Mouse (Mus musculus): Measurements from ENCODE around the gene Krt83. TPM values are rescaled to one million over a fixed set of nuclear protein-coding genes. Genes with fewer than 3 reads are reported as not detected.

The Krt83 gene
- not detected for polyA plus RNA-seq (2014; fragmentation: Illumina TruSeq; extraction: RNeasy Lipid Tissue Mini Kit (QIAGEN cat#74804); ENCODE audit: low read depth, low replicate concordance)

GRCm38 (mm10) chr15:101491431-101491830 is at the start of gene Krt83:
Gene Krt83 (minus strand): TSS chr15:101491512.

GRCm38 (mm10) chr15:101532720-101533119 is 41.4 kb upstream of the Krt83 start, which contains the start of gene Krt84:
Gene Krt84 (minus strand): TSS chr15:101532820.

GRCm38 (mm10) chr15:101517161-101517560 is 25.8 kb upstream of the Krt83 start, which contains the start of gene Gm49425:
Gene Gm49425 (minus strand): TSS chr15:101517261.

GRCm38 (mm10) chr15:101472952-101473528 is 18.3 kb downstream of the Krt83 start, which contains the start of gene Krt86:
Gene Krt86 (plus strand): TSS chr15:101473478.

GRCm38 (mm10) chr15:101463651-101464050 is 27.7 kb downstream of the Krt83 start, which contains the start of gene Krt81:
Gene Krt81 (minus strand): TSS chr15:101463751.

GRCm38 (mm10) chr15:101447444-101447843 is 43.9 kb downstream of the Krt83 start, which contains the start of gene Krt88:
Gene Krt88 (plus strand): TSS chr15:101447744.

GRCm38 (mm10) chr15:101438555-101438954 is 52.8 kb downstream of the Krt83 start, which contains the start of gene Krt87:
Gene Krt87 (minus strand): TSS chr15:101438804.

Other genes starting within 250 kb of the Krt83 start
- 1.4 TPM for gene Nr4a1, start 237.2 kb downstream of the Krt83 start, polyA plus RNA-seq (2014; fragmentation: Illumina TruSeq; extraction: RNeasy Lipid Tissue Mini Kit (QIAGEN cat#74804); ENCODE audit: low read depth, low replicate concordance)
- not detected for gene Atg101, start 207.2 kb downstream of the Krt83 start, polyA plus RNA-seq (2014; fragmentation: Illumina TruSeq; extraction: RNeasy Lipid Tissue Mini Kit (QIAGEN cat#74804); ENCODE audit: low read depth, low replicate concordance)
- 1.7 TPM for gene 6030408B16Rik, start 198.3 kb downstream of the Krt83 start, polyA plus RNA-seq (2014; fragmentation: Illumina TruSeq; extraction: RNeasy Lipid Tissue Mini Kit (QIAGEN cat#74804); ENCODE audit: low read depth, low replicate concordance)
- gene Krt80, start 121.3 kb downstream of the Krt83 start, polyA plus RNA-seq (2014; fragmentation: Illumina TruSeq; extraction: RNeasy Lipid Tissue Mini Kit (QIAGEN cat#74804); ENCODE audit: low read depth, low replicate concordance) = not detected
- not detected for gene Krt7, start 80.5 kb downstream of the Krt83 start, polyA plus RNA-seq (2014; fragmentation: Illumina TruSeq; extraction: RNeasy Lipid Tissue Mini Kit (QIAGEN cat#74804); ENCODE audit: low read depth, low replicate concordance)
- gene Krt87, start 52.7 kb downstream of the Krt83 start, polyA plus RNA-seq (2014; fragmentation: Illumina TruSeq; extraction: RNeasy Lipid Tissue Mini Kit (QIAGEN cat#74804); ENCODE audit: low read depth, low replicate concordance) = not detected
- gene Krt88, start 43.8 kb downstream of the Krt83 start, polyA plus RNA-seq (2014; fragmentation: Illumina TruSeq; extraction: RNeasy Lipid Tissue Mini Kit (QIAGEN cat#74804); ENCODE audit: low read depth, low replicate concordance) = 8.2 TPM
- not detected for gene Krt81, start 27.8 kb downstream of the Krt83 start, polyA plus RNA-seq (2014; fragmentation: Illumina TruSeq; extraction: RNeasy Lipid Tissue Mini Kit (QIAGEN cat#74804); ENCODE audit: low read depth, low replicate concordance)
- not detected for gene Krt86, start 18.0 kb downstream of the Krt83 start, polyA plus RNA-seq (2014; fragmentation: Illumina TruSeq; extraction: RNeasy Lipid Tissue Mini Kit (QIAGEN cat#74804); ENCODE audit: low read depth, low replicate concordance)
- not detected for gene Gm49425, start 25.7 kb upstream of the Krt83 start, polyA plus RNA-seq (2014; fragmentation: Illumina TruSeq; extraction: RNeasy Lipid Tissue Mini Kit (QIAGEN cat#74804); ENCODE audit: low read depth, low replicate concordance)
- not detected for gene Krt84, start 41.3 kb upstream of the Krt83 start, polyA plus RNA-seq (2014; fragmentation: Illumina TruSeq; extraction: RNeasy Lipid Tissue Mini Kit (QIAGEN cat#74804); ENCODE audit: low read depth, low replicate concordance)
- gene Krt82, start 59.2 kb upstream of the Krt83 start, polyA plus RNA-seq (2014; fragmentation: Illumina TruSeq; extraction: RNeasy Lipid Tissue Mini Kit (QIAGEN cat#74804); ENCODE audit: low read depth, low replicate concordance) = not detected
- not detected for gene Krt90, start 71.4 kb upstream of the Krt83 start, polyA plus RNA-seq (2014; fragmentation: Illumina TruSeq; extraction: RNeasy Lipid Tissue Mini Kit (QIAGEN cat#74804); ENCODE audit: low read depth, low replicate concordance)
- not detected for gene Krt75, start 82.4 kb upstream of the Krt83 start, polyA plus RNA-seq (2014; fragmentation: Illumina TruSeq; extraction: RNeasy Lipid Tissue Mini Kit (QIAGEN cat#74804); ENCODE audit: low read depth, low replicate concordance)
- gene Gm5414, start 136.7 kb upstream of the Krt83 start, polyA plus RNA-seq (2014; fragmentation: Illumina TruSeq; extraction: RNeasy Lipid Tissue Mini Kit (QIAGEN cat#74804); ENCODE audit: low read depth, low replicate concordance) = not detected
- gene Gm5478, start 155.9 kb upstream of the Krt83 start, polyA plus RNA-seq (2014; fragmentation: Illumina TruSeq; extraction: RNeasy Lipid Tissue Mini Kit (QIAGEN cat#74804); ENCODE audit: low read depth, low replicate concordance) = not detected
- not detected for gene Krt6b, start 188.8 kb upstream of the Krt83 start, polyA plus RNA-seq (2014; fragmentation: Illumina TruSeq; extraction: RNeasy Lipid Tissue Mini Kit (QIAGEN cat#74804); ENCODE audit: low read depth, low replicate concordance)
- gene Krt6a, start 202.8 kb upstream of the Krt83 start, polyA plus RNA-seq (2014; fragmentation: Illumina TruSeq; extraction: RNeasy Lipid Tissue Mini Kit (QIAGEN cat#74804); ENCODE audit: low read depth, low replicate concordance) = not detected
- gene Krt5, start 221.4 kb upstream of the Krt83 start, polyA plus RNA-seq (2014; fragmentation: Illumina TruSeq; extraction: RNeasy Lipid Tissue Mini Kit (QIAGEN cat#74804); ENCODE audit: low read depth, low replicate concordance) = not detected